Mouse (Mus musculus) midbrain, embryonic 12.5 days (tissue): ENCODE measurements around the gene Elovl3. TPM values are rescaled to one million over a fixed set of nuclear protein-coding genes. Genes with fewer than 3 reads are reported as not detected.
A peak's percentile ranks its signal among the peaks of the same experiment; 100 is the strongest.
"Not testable (repeated sequence)": the region's sequence is repeated elsewhere in the genome, so short reads cannot be mapped to it uniquely, and the experiment has no call there.

Experiments
- ATAC-seq: fragments of 200-750 bp; cut with Nextera tagmentation; 2 replicates; pipeline ENCODE4 v1.8.0; 2017; ENCODE audit warnings: low read depth, moderate TSS enrichment, moderate library complexity; ENCODE audit not compliant: low FRiP score
- H3K27ac ChIP-seq: fragments of 300-500 bp; sonication (generic); replicated peaks from 2 replicates; pipeline ENCODE4 v1.5.1; 2016; ENCODE audit warnings: mild to moderate bottlenecking
- H3K27me3 ChIP-seq: fragments of 300-500 bp; sonication (generic); 2 replicates; pipeline ENCODE4 v1.6.1; 2016; ENCODE audit warnings: mild to moderate bottlenecking
- H3K36me3 ChIP-seq: fragments of 300-500 bp; sonication (generic); 2 replicates; pipeline ENCODE4 v1.6.1; 2016
- H3K4me1 ChIP-seq: fragments of 300-500 bp; sonication (generic); 2 replicates; pipeline ENCODE4 v1.6.1; 2016
- H3K4me2 ChIP-seq: fragments of 300-500 bp; sonication (generic); replicated peaks from 2 replicates; pipeline ENCODE4 v1.6.1; 2016; ENCODE audit warnings: mild to moderate bottlenecking, moderate library complexity
- H3K4me3 ChIP-seq: fragments of 300-500 bp; sonication (generic); 2 replicates; pipeline ENCODE4 v1.5.1; 2016; ENCODE audit warnings: mild to moderate bottlenecking
- H3K9ac ChIP-seq: fragments of 300-500 bp; sonication (generic); replicated peaks from 2 replicates; pipeline ENCODE4 v1.6.1; 2016; ENCODE audit warnings: mild to moderate bottlenecking, moderate library complexity
- H3K9me3 ChIP-seq: fragments of 300-500 bp; sonication (generic); 2 replicates; pipeline ENCODE4 v1.6.1; 2016; ENCODE audit warnings: mild to moderate bottlenecking
- WGBS: fragments of 180-500 bp; shearing (Covaris S2); methylation state at CpG from one replicate; pipeline ENCODE4 v1.1.7; 2016; 5-methylcytosine and 5-hydroxymethylcytosine counted together
- polyA plus RNA-seq: library from polyadenylated mRNA; unstranded; fragments of >200 nt; fragmentation: Nextera tagmentation; extraction: Ambion mirVana; gene quantifications from 2 replicates; pipeline ENCODE4 v1.2.1, GENCODE M21; 2016

Gene Elovl3
- polyA plus RNA-seq, 1 experiment from 2014 or later = 0.24 TPM

- no peak overlapping the region for H3K4me2 ChIP-seq
- no peaks in the 10 kb centered on the region for H3K27me3 ChIP-seq
- no peaks in the 10 kb centered on the region for H3K4me1 ChIP-seq
- no peak overlapping the region for H3K4me3 ChIP-seq
- no peak overlapping the region for H3K9ac ChIP-seq
- no peaks in the 10 kb centered on the region for H3K36me3 ChIP-seq
- no peak for ATAC-seq
- 87% methylated on average over 5 of the region's 5 CpGs for WGBS
- no peak overlapping the region for H3K27ac ChIP-seq
- no peaks in the 10 kb centered on the region for H3K9me3 ChIP-seq
Measured at GRCm38 (mm10) chr19:46110781-46111180, 20.9 kb upstream of the Elovl3 start.

GRCm38 (mm10) chr19:46114617-46115016 is 17.1 kb upstream of the Elovl3 start:
- Histone ChIP-seq H3K36me3 (no peaks in the 10 kb centered on the region), H3K27ac (no peak overlapping the region), H3K27me3 (no peaks in the 10 kb centered on the region), H3K9ac (no peak overlapping the region), H3K4me1 (no peaks in the 10 kb centered on the region), H3K4me2 (no peak overlapping the region), H3K4me3 (no peak overlapping the region), H3K9me3 (no peaks in the 10 kb centered on the region)
- ATAC-seq = no peak
- WGBS = 58% methylated on average over 4 of the region's 4 CpGs

GRCm38 (mm10) chr19:46119458-46119857 is 12.2 kb upstream of the Elovl3 start:
- Histone ChIP-seq H3K27ac (no peak overlapping the region), H3K4me2 (no peak overlapping the region), H3K9me3 (no peaks in the 10 kb centered on the region), H3K4me1 (no peaks in the 10 kb centered on the region), H3K27me3 (no peaks in the 10 kb centered on the region), H3K4me3 (no peak overlapping the region), H3K9ac (no peak overlapping the region), H3K36me3 (no peaks in the 10 kb centered on the region)
- WGBS = 89% methylated on average over 3 of the region's 3 CpGs
- ATAC-seq = no peak

GRCm38 (mm10) chr19:46120872-46121271 is 10.8 kb upstream of the Elovl3 start:
- 79% methylated on average over 6 of the region's 6 CpGs for WGBS
- ATAC-seq = no peak
- Histone ChIP-seq H3K4me2 (no peak overlapping the region), H3K9me3 (no peaks in the 10 kb centered on the region), H3K36me3 (no peaks in the 10 kb centered on the region), H3K9ac (no peak overlapping the region), H3K4me3 (no peak overlapping the region), H3K4me1 (no peaks in the 10 kb centered on the region), H3K27ac (no peak overlapping the region), H3K27me3 (0 out of 2 replicates have a peak, but pooled peaks cover under 1% of the 10 kb centered on the region)

GRCm38 (mm10) chr19:46123876-46124275 is 7.8 kb upstream of the Elovl3 start:
- H3K9ac ChIP-seq = no peak overlapping the region
- no peak for ATAC-seq
- peaks cover 17% of the 10 kb centered on the region; the same call in 1 of the 2 replicates for H3K27me3 ChIP-seq
- no peaks in the 10 kb centered on the region for H3K9me3 ChIP-seq
- no peak overlapping the region for H3K4me2 ChIP-seq
- WGBS = 85% methylated on average over 3 of the region's 3 CpGs
- H3K36me3 ChIP-seq = no peaks in the 10 kb centered on the region
- H3K4me1 ChIP-seq = no peaks in the 10 kb centered on the region
- no peak overlapping the region for H3K4me3 ChIP-seq
- H3K27ac ChIP-seq = no peak overlapping the region

GRCm38 (mm10) chr19:46124651-46125050 is 7.0 kb upstream of the Elovl3 start:
- Histone ChIP-seq H3K4me1 (no peaks in the 10 kb centered on the region), H3K36me3 (no peaks in the 10 kb centered on the region), H3K4me3 (no peak overlapping the region), H3K4me2 (no peak overlapping the region), H3K27me3 (peaks cover 17% of the 10 kb centered on the region; the same call in 1 of the 2 replicates), H3K27ac (no peak overlapping the region), H3K9ac (no peak overlapping the region), H3K9me3 (no peaks in the 10 kb centered on the region)
- ATAC-seq = no peak

GRCm38 (mm10) chr19:46126301-46126700 is 5.4 kb upstream of the Elovl3 start:
- Histone ChIP-seq H3K4me2 (no peak overlapping the region), H3K4me1 (no peaks in the 10 kb centered on the region), H3K9ac (no peak overlapping the region), H3K27me3 (peaks cover 30% of the 10 kb centered on the region), H3K9me3 (no peaks in the 10 kb centered on the region), H3K27ac (no peak overlapping the region), H3K4me3 (no peak overlapping the region), H3K36me3 (no peaks in the 10 kb centered on the region)
- WGBS = 89% methylated on average over 4 of the region's 4 CpGs
- no peak for ATAC-seq

- H3K4me3 ChIP-seq, H3K9ac ChIP-seq, H3K4me2 ChIP-seq, H3K27ac ChIP-seq, H3K9me3 ChIP-seq, ATAC-seq, H3K4me1 ChIP-seq, H3K36me3 ChIP-seq: not testable (repeated sequence)
- H3K27me3 ChIP-seq = peaks cover 64% of the 10 kb centered on the region
- 78% methylated on average over 6 of the region's 6 CpGs for WGBS
Measured at GRCm38 (mm10) chr19:46129737-46130136, 2.0 kb upstream of the Elovl3 start.

GRCm38 (mm10) chr19:46131283-46131682 is 414 bp upstream of the Elovl3 start:
- Histone ChIP-seq H3K4me2 (peak overlapping the region; percentile 42; the same call in 1 of the 2 replicates), H3K36me3 (no peaks in the 10 kb centered on the region), H3K4me1 (peaks cover 16% of the 10 kb centered on the region), H3K9me3 (no peaks in the 10 kb centered on the region), H3K4me3 (peak overlapping the region; percentile 24; the same call in 1 of the 2 replicates), H3K27me3 (peaks cover 74% of the 10 kb centered on the region), H3K27ac (no peak overlapping the region), H3K9ac (no peak overlapping the region)
- ATAC-seq = no peak
- 7% methylated on average over 6 of the region's 8 CpGs for WGBS

GRCm38 (mm10) chr19:46132577-46132976 is 880 bp downstream of the Elovl3 start:
- WGBS = 43% methylated on average over 6 of the region's 6 CpGs
- no peak for ATAC-seq

GRCm38 (mm10) chr19:46135297-46135696 is 3.6 kb downstream of the Elovl3 start:
- Histone ChIP-seq H3K27me3 (peaks cover 99% of the 10 kb centered on the region), H3K4me3 (peak overlapping the region; percentile 59), H3K27ac (no peak overlapping the region), H3K9ac (no peak overlapping the region), H3K9me3 (no peaks in the 10 kb centered on the region), H3K4me2 (peak overlapping the region; percentile 100), H3K4me1 (peaks cover 26% of the 10 kb centered on the region), H3K36me3 (no peaks in the 10 kb centered on the region)
- WGBS = 2% methylated on average over 12 of the region's 12 CpGs
- ATAC-seq = peak; percentile 47

More at GRCm38 (mm10) chr19:46132577-46132976, 880 bp downstream of the Elovl3 start:
- H3K4me3 ChIP-seq = no peak overlapping the region
- no peaks in the 10 kb centered on the region for H3K36me3 ChIP-seq
- H3K4me1 ChIP-seq = peaks cover 26% of the 10 kb centered on the region
- no peak overlapping the region for H3K4me2 ChIP-seq
- H3K27me3 ChIP-seq = peaks cover 80% of the 10 kb centered on the region
- H3K27ac ChIP-seq = no peak overlapping the region
- H3K9me3 ChIP-seq = no peaks in the 10 kb centered on the region
- H3K9ac ChIP-seq = no peak overlapping the region

GRCm38 (mm10) chr19:46135789-46136638 is 4.3 kb downstream of the Elovl3 start:
- peak overlapping the region; percentile 59 for H3K9ac ChIP-seq
- WGBS = under 1% methylated on average over 79 of the region's 79 CpGs
- peak; percentile 55 for ATAC-seq
- H3K9me3 ChIP-seq = no peaks in the 10 kb centered on the region
- H3K27me3 ChIP-seq = peaks cover 98% of the 10 kb centered on the region
- peak overlapping the region; percentile 59 for H3K4me3 ChIP-seq
- H3K36me3 ChIP-seq = no peaks in the 10 kb centered on the region
- peaks cover 32% of the 10 kb centered on the region for H3K4me1 ChIP-seq
- H3K4me2 ChIP-seq = peak overlapping the region; percentile 100
- H3K27ac ChIP-seq = 0 out of 2 replicates have a peak overlapping the region, but pooled peaks have one; percentile 25
